Mouse (Mus musculus): ENCODE measurements at regions not wholly inside any gene's neighbourhood (a gene's known extent, or its start where the extent isn't known, plus 50 kb on each side); places are given as distances from the start of the nearest gene placed in this dataset.

DNA sequence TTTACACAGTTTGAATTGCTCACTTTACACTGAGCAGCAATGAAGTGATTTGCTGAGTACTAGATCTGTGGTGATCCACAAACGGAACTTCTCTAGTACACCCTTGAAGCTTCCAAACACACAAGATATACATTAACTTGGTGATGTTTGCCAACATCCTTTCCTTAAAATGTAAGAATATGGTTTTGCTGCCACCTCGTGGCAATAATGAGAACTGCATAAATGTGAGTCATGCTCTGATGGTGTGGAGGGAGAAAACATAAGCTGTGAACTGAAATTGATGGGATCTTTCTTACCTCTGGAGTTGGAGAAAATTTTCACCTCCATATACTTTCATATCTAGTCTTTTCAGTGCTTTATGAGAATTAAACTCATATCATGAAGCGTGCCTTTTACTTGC, 51.6 kb downstream of the Bex3 start:
- H3K36me3 ChIP-seq (ENCODE audit: control insufficient read depth, insufficient read depth, low read length): no peaks in the 10 kb centered on the region
- no peak overlapping the region for H3K4me3 ChIP-seq (replicated peaks; ENCODE audit: low read depth, low read length)
- DNase-seq: peak; percentile 87
- ATAC-seq (ENCODE audit: low FRiP score, low TSS enrichment): no peak
- no peaks in the 10 kb centered on the region for H3K9me3 ChIP-seq (ENCODE audit: control insufficient read depth, low read length)
- no peaks in the 10 kb centered on the region for H3K4me1 ChIP-seq (ENCODE audit: control insufficient read depth, insufficient read depth, low read length)
- H3K4me2 ChIP-seq (ENCODE audit: low read length): no peak overlapping the region
- H3K27ac ChIP-seq (replicated peaks; ENCODE audit: low read depth, low read length): no peak overlapping the region
- H3K9ac ChIP-seq (replicated peaks; ENCODE audit: low read length): no peak overlapping the region
- H3K27me3 ChIP-seq (ENCODE audit: control insufficient read depth, insufficient read depth, low read length): no peaks in the 10 kb centered on the region
- WGBS: 9% methylated on average over 3 of the region's 3 CpGs

GRCm38 (mm10) chrX:136365809-136366208, 95.8 kb downstream of the Bex3 start:
- H3K4me3 ChIP-seq (replicated peaks; ENCODE audit: low read depth, low read length): no peak overlapping the region
- DNase-seq (peak; percentile 23), ATAC-seq (ENCODE audit: low FRiP score, low TSS enrichment) (no peak)
- H3K4me1 ChIP-seq (ENCODE audit: control insufficient read depth, insufficient read depth, low read length): no peaks in the 10 kb centered on the region
- no peaks in the 10 kb centered on the region for H3K36me3 ChIP-seq (ENCODE audit: control insufficient read depth, insufficient read depth, low read length)
- no peaks in the 10 kb centered on the region for H3K27me3 ChIP-seq (ENCODE audit: control insufficient read depth, insufficient read depth, low read length)
- no peak overlapping the region for H3K4me2 ChIP-seq (ENCODE audit: low read length)
- 36% methylated on average over 2 of the region's 2 CpGs for WGBS
- no peak overlapping the region for H3K9ac ChIP-seq (replicated peaks; ENCODE audit: low read length)
- no peak overlapping the region for H3K27ac ChIP-seq (replicated peaks; ENCODE audit: low read depth, low read length)
- H3K9me3 ChIP-seq (ENCODE audit: control insufficient read depth, low read length): no peaks in the 10 kb centered on the region
